Mouse (Mus musculus) hindbrain, embryonic 13.5 days (tissue): ENCODE data around the gene Map2k6. TPM values are rescaled to one million over a fixed set of nuclear protein-coding genes. Genes with fewer than 3 reads are reported as not detected.

Experiments
- ATAC-seq: fragments of 200-750 bp; cut with Nextera tagmentation; 2 replicates; pipeline ENCODE4 v1.8.0; 2017; ENCODE audit warnings: moderate TSS enrichment; ENCODE audit not compliant: low FRiP score
- H3K27ac ChIP-seq: fragments of 300-500 bp; sonication (generic); 2 replicates; pipeline ENCODE4 v1.5.1; 2015; ENCODE audit warnings: inconsistent platforms, mild to moderate bottlenecking, moderate library complexity
- H3K27me3 ChIP-seq: fragments of 300-500 bp; sonication (generic); 2 replicates; pipeline ENCODE4 v1.6.1; 2015; ENCODE audit warnings: mild to moderate bottlenecking, inconsistent platforms
- H3K36me3 ChIP-seq: fragments of 300-500 bp; sonication (generic); 2 replicates; pipeline ENCODE4 v1.6.1; 2015; ENCODE audit warnings: mild to moderate bottlenecking, inconsistent platforms
- H3K4me1 ChIP-seq: fragments of 300-500 bp; sonication (generic); replicated peaks from 2 replicates; pipeline ENCODE4 v1.6.1; 2015; ENCODE audit warnings: inconsistent platforms
- H3K4me2 ChIP-seq: fragments of 300-500 bp; sonication (generic); 2 replicates; pipeline ENCODE4 v1.6.1; 2015; ENCODE audit warnings: inconsistent platforms, mild to moderate bottlenecking, moderate library complexity
- H3K4me3 ChIP-seq: fragments of 300-500 bp; sonication (generic); 2 replicates; pipeline ENCODE4 v1.5.1; 2015; ENCODE audit warnings: mild to moderate bottlenecking, inconsistent platforms
- H3K9ac ChIP-seq: fragments of 300-500 bp; sonication (generic); 2 replicates; pipeline ENCODE4 v1.6.1; 2015; ENCODE audit warnings: mild to moderate bottlenecking, inconsistent platforms
- H3K9me3 ChIP-seq: fragments of 300-500 bp; sonication (generic); 2 replicates; pipeline ENCODE4 v1.6.1; 2016; ENCODE audit warnings: inconsistent platforms
- WGBS: fragments of 180-500 bp; shearing (Covaris S2); methylation state at CpG from one replicate; pipeline ENCODE4 v1.1.7; 2015; 5-methylcytosine and 5-hydroxymethylcytosine counted together
- polyA plus RNA-seq: library from polyadenylated mRNA; unstranded; fragments of >200 nt; fragmentation: Nextera tagmentation; extraction: Ambion mirVana; gene quantifications from 2 replicates; pipeline ENCODE4 v1.2.1, GENCODE M21; 2015

The Map2k6 gene
- polyA plus RNA-seq, 1 experiment from 2014 or later = 33.6 TPM

- Histone ChIP-seq H3K4me2 (no peak overlapping the region), H3K4me3 (no peak overlapping the region), H3K27ac (no peak overlapping the region), H3K9ac (no peak overlapping the region), H3K27me3 (no peaks in the 10 kb centered on the region), H3K36me3 (peaks cover 55% of the 10 kb centered on the region), H3K4me1 (no peaks in the 10 kb centered on the region), H3K9me3 (no peaks in the 10 kb centered on the region)
- ATAC-seq = no peak
- 94% methylated on average over 7 of the region's 7 CpGs for WGBS
These were observed 112.5 kb downstream of the Map2k6 start for GRCm38 (mm10) chr11:110511466-110511865.

DNA sequence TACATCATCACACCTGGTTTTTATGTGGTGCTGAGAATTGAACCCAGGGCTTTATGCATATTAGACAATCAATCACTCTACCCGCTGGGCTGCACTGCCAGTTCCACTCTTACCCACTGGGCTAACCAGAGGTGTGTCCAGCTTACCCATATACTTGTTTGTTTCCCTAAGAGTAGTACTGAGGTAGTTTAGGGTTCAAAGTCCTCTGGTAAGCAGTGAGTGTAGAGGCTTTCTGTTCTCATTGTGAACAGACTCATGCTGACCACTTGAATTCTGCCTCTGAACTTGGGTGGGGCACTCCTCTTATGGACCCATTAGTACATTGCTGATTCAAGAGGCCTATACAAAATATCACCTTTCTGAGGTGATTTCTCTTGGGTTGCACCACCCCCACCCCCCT, 119.7 kb downstream of the Map2k6 start:
- 97% methylated on average over 1 of the region's 1 CpGs for WGBS
- ATAC-seq = no peak

GRCm38 (mm10) chr11:110522906-110523305, 124.0 kb downstream of the Map2k6 start:
- Histone ChIP-seq H3K36me3 (peaks cover 33% of the 10 kb centered on the region), H3K9me3 (no peaks in the 10 kb centered on the region), H3K4me3 (no peak overlapping the region), H3K27ac (no peak overlapping the region), H3K27me3 (no peaks in the 10 kb centered on the region), H3K4me2 (no peak overlapping the region), H3K4me1 (no peaks in the 10 kb centered on the region), H3K9ac (no peak overlapping the region)
- 97% methylated on average over 2 of the region's 2 CpGs for whole genome bisulfite sequencing
- ATAC-seq = no peak

More for the DNA sequence above, 119.7 kb downstream of the Map2k6 start:
- H3K4me2 ChIP-seq = no peak overlapping the region
- no peak overlapping the region for H3K9ac ChIP-seq
- no peak overlapping the region for H3K4me3 ChIP-seq
- no peaks in the 10 kb centered on the region for H3K4me1 ChIP-seq
- no peaks in the 10 kb centered on the region for H3K27me3 ChIP-seq
- peaks cover 47% of the 10 kb centered on the region for H3K36me3 ChIP-seq
- H3K9me3 ChIP-seq = no peaks in the 10 kb centered on the region
- H3K27ac ChIP-seq = no peak overlapping the region

DNA sequence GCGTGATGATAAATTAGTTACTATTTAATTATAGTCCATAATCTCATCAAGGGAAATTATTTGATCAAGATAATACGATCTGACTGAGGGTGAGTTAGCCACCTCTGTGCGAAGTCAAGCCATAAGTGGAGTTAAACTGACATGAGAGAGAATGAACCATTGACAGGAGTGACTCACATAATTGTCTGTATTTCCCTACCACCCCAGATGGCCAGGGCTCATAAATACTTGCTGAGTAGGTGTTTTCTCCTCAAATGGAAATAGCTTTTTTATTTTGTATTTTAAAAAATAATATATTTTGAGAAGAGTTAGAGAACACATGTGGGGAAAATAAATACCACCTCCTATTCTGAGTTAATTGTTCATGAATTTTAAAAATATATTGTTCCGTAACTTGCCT, 127.2 kb downstream of the Map2k6 start:
- H3K4me1 ChIP-seq = no peaks in the 10 kb centered on the region
- H3K9me3 ChIP-seq = no peaks in the 10 kb centered on the region
- H3K27ac ChIP-seq = no peak overlapping the region
- no peak for ATAC-seq
- H3K4me3 ChIP-seq = no peak overlapping the region
- 88% methylated on average over 4 of the region's 4 CpGs for WGBS
- peaks cover 10% of the 10 kb centered on the region for H3K36me3 ChIP-seq
- H3K27me3 ChIP-seq = no peaks in the 10 kb centered on the region
- H3K4me2 ChIP-seq = no peak overlapping the region
- no peak overlapping the region for H3K9ac ChIP-seq

DNA sequence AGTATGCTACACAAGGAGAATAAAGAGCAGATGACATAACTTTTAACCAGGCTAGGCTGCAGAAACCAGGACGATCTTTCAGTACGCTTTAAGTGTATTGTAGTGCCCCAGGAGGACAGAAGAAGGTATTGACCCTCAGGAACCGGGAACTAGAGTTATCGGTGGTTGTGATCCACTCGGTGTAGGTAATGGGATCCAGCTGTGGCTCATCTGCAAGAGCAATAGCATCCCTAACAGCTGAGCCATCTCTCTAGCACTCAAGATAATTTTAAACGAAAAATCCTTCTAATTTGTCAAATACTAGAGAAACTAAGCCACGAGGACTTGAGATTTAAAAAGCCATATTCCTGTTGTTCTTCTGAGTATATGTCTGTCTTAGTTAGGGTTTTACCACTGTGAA, 132.2 kb downstream of the Map2k6 start:
- Histone ChIP-seq H3K27ac (no peak overlapping the region), H3K4me2 (no peak overlapping the region), H3K27me3 (no peaks in the 10 kb centered on the region), H3K36me3 (no peaks in the 10 kb centered on the region; the same call in 1 of the 2 replicates), H3K4me3 (no peak overlapping the region), H3K4me1 (no peaks in the 10 kb centered on the region), H3K9me3 (no peaks in the 10 kb centered on the region), H3K9ac (no peak overlapping the region)
- 79% methylated on average over 7 of the region's 7 CpGs for WGBS
- no peak for ATAC-seq

DNA sequence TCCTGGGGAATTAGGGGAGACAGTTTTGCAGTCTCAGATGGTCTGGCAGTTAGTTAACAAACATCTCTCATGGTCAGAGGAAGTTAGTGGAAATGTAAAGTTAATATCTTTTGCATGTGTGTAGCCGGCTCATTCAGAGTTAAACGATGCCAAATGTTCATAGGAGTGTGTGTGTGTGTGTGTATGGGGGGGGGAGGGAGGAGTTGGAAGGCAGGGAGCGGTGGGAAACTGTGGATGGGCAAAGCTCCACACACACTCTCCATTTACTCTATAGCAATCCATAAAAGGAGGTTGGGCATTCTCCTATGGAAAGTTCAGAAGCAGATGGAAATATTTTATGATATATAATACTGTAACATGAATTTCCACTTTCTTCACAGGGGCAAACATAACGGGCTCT, 135.9 kb downstream of the Map2k6 start:
- WGBS = 85% methylated on average over 4 of the region's 4 CpGs
- no peak overlapping the region for H3K27ac ChIP-seq
- H3K9ac ChIP-seq = no peak overlapping the region
- H3K4me3 ChIP-seq = no peak overlapping the region
- no peaks in the 10 kb centered on the region for H3K9me3 ChIP-seq
- H3K4me2 ChIP-seq = no peak overlapping the region
- ATAC-seq = no peak
- no peaks in the 10 kb centered on the region for H3K27me3 ChIP-seq
- H3K36me3 ChIP-seq = no peaks in the 10 kb centered on the region
- H3K4me1 ChIP-seq = no peaks in the 10 kb centered on the region

- Histone ChIP-seq H3K27me3 (no peaks in the 10 kb centered on the region), H3K9ac (no peak overlapping the region), H3K4me3 (no peak overlapping the region), H3K4me1 (no peaks in the 10 kb centered on the region), H3K36me3 (no peaks in the 10 kb centered on the region), H3K27ac (no peak overlapping the region), H3K9me3 (peaks cover 8% of the 10 kb centered on the region; the same call in 1 of the 2 replicates), H3K4me2 (no peak overlapping the region)
- no peak for ATAC-seq
- 98% methylated on average over 2 of the region's 2 CpGs for WGBS
These were observed 137.6 kb downstream of the Map2k6 start for GRCm38 (mm10) chr11:110536533-110536932.

DNA sequence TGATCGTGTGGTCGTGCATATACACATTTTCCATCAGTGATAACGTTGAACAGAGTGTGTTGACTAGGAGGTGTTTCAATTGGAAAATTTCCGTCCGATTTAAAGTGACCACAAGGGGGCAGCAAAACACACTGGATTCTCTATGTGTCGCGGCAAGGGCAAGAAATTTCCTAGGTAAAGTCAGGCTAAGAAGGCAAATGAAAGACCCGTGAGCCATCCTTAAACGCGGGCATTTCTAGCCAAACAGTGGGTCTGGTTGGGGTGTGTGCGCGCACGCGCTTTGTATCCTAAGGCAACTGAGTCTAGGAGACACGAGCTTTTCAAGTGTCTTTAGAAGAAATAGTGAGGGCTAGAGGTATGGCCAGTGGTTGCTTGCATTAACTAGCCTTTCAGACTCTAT, 138.7 kb downstream of the Map2k6 start:
- no peak for ATAC-seq
- no peaks in the 10 kb centered on the region for H3K27me3 ChIP-seq

GRCm38 (mm10) chr11:110538206-110538605, 139.3 kb downstream of the Map2k6 start:
- Histone ChIP-seq H3K27me3 (no peaks in the 10 kb centered on the region), H3K4me2 (no peak overlapping the region), H3K9ac (no peak overlapping the region), H3K4me3 (no peak overlapping the region), H3K27ac (no peak overlapping the region), H3K4me1 (no peaks in the 10 kb centered on the region), H3K36me3 (no peaks in the 10 kb centered on the region), H3K9me3 (peaks cover 8% of the 10 kb centered on the region; the same call in 1 of the 2 replicates)
- WGBS = 84% methylated on average over 10 of the region's 10 CpGs
- ATAC-seq = no peak

More for the DNA sequence above, 138.7 kb downstream of the Map2k6 start:
- no peaks in the 10 kb centered on the region for H3K4me1 ChIP-seq
- H3K9me3 ChIP-seq = peaks cover 8% of the 10 kb centered on the region; the same call in 1 of the 2 replicates
- H3K4me2 ChIP-seq = peak overlapping the region; percentile 38
- 16% methylated on average over 15 of the region's 15 CpGs for WGBS
- no peak overlapping the region for H3K27ac ChIP-seq
- H3K9ac ChIP-seq = no peak overlapping the region
- H3K4me3 ChIP-seq = no peak overlapping the region
- no peaks in the 10 kb centered on the region for H3K36me3 ChIP-seq

- no peak for ATAC-seq
- Histone ChIP-seq H3K4me3 (no peak overlapping the region), H3K9ac (no peak overlapping the region), H3K4me1 (no peaks in the 10 kb centered on the region), H3K9me3 (peaks cover 8% of the 10 kb centered on the region; the same call in 1 of the 2 replicates), H3K4me2 (no peak overlapping the region), H3K27me3 (no peaks in the 10 kb centered on the region), H3K27ac (no peak overlapping the region), H3K36me3 (no peaks in the 10 kb centered on the region)
- WGBS = 92% methylated on average over 4 of the region's 4 CpGs
These were observed 143.0 kb downstream of the Map2k6 start for GRCm38 (mm10) chr11:110541933-110542332.

DNA sequence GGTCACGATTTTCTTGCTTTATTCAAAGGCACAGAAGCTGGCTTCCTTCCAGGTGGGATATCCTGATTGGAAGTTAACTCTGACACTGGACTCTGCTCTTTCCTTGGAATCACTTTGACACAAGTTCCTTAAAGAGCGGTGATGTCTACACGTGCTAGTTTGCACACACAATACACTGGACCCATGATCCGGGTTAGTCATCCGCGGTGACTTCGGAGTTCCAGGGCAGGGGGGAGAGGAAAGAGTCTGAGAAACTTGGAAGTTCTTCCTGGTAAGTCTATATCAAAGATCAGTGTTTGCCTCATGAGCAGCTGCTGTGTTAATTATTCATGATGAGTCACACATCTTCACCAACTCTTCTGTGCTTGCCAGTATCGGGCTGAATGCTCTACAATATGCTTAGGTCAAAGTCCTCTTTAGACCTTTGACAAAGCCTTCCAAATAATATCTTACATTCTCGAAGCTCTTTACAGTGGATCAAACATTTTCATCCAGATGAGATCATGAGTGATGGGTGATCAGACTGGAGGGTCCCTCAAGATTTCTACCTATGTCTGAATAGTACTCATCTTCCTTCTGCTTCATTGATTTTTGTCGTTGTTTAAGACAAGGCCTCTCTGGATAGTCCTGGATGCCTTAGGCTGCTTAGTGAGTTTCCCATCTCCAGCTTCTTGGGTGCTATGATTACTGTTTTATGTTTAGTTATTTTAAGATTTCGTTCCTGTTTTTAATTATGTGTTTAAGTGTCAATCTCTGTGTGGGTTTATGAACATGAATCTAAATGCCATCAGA, 145.7 kb downstream of the Map2k6 start:
- WGBS = 88% methylated on average over 11 of the region's 11 CpGs
- Histone ChIP-seq H3K9ac (no peak overlapping the region), H3K4me1 (no peaks in the 10 kb centered on the region), H3K27ac (no peak overlapping the region), H3K4me3 (no peak overlapping the region), H3K4me2 (no peak overlapping the region), H3K36me3 (no peaks in the 10 kb centered on the region), H3K9me3 (peaks cover 8% of the 10 kb centered on the region; the same call in 1 of the 2 replicates), H3K27me3 (no peaks in the 10 kb centered on the region)
- ATAC-seq = no peak

GRCm38 (mm10) chr11:110545416-110545815, 146.5 kb downstream of the Map2k6 start:
- Histone ChIP-seq H3K27ac (no peak overlapping the region), H3K36me3 (no peaks in the 10 kb centered on the region), H3K9ac (no peak overlapping the region), H3K4me2 (no peak overlapping the region), H3K9me3 (peaks cover 5% of the 10 kb centered on the region; the same call in 1 of the 2 replicates), H3K4me3 (no peak overlapping the region), H3K27me3 (no peaks in the 10 kb centered on the region), H3K4me1 (no peaks in the 10 kb centered on the region)
- 83% methylated on average over 3 of the region's 3 CpGs for WGBS
- no peak for ATAC-seq

DNA sequence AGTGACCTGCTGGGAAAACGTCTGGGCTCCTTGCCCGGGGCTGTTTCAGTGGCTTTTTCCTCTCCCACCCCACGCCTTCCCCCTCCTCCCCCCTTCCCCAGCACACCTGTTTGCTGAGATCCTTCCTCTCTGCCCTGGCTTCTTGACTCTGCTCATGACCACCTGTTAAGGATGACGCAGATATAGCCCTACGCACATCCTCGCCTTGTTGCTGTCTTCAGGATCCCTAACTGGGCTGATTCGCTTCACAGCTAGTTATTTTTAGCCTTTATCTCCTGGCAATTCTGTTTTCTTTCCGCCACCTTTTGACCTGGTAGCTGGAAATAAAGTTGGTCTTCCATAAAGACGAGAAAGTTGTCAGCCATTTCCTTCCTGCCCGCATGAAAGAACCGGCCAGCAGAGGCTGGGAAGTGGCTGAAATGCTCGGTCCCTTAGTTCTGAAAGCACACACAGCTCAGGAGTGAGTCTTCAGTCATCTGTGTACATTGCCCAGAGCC, 152.6 kb downstream of the Map2k6 start:
- Histone ChIP-seq H3K4me2 (no peak overlapping the region), H3K27me3 (no peaks in the 10 kb centered on the region), H3K36me3 (no peaks in the 10 kb centered on the region), H3K9me3 (no peaks in the 10 kb centered on the region), H3K4me3 (no peak overlapping the region), H3K4me1 (no peaks in the 10 kb centered on the region), H3K9ac (no peak overlapping the region), H3K27ac (no peak overlapping the region)
- WGBS = 87% methylated on average over 12 of the region's 12 CpGs
- ATAC-seq = no peak
